35 mouse cellular contexts compared by ENCODE assay signal in genomic region chr7:72406131-72406530, GRCm38 (mm10).
"Had no signal": no experiment of that assay in that cellular context is flagged by ENCODE, and none has a peak within 500 bp of the region (broad histone marks: within the 10 kb centered on the region; RNA-seq: fewer than 3 reads in every experiment).

No protein-coding gene starts in this region.

- DNase-seq: heart, postnatal 10 days; heart, postnatal 14 days; heart, postnatal 36 days; heart, postnatal 4 days; kidney, adult 11 months; kidney, adult 18-20 months; kidney, adult 2 months; kidney, adult 8-10 months; kidney, adult 9 months; kidney, postnatal 10 days; kidney, postnatal 14 days; kidney, postnatal 25 days; kidney, postnatal 36 days; kidney, postnatal 4 days; layer of hippocampus, adult 9-11 months; layer of hippocampus, postnatal 36 days had no signal

- H3K27me3 ChIP-seq: heart, embryonic 12.5 days; hindbrain, embryonic 12.5 days; hindbrain, embryonic 13.5 days; hindbrain, embryonic 15.5 days; intestine, embryonic 15.5 days; kidney, embryonic 15.5 days had no signal

- H3K9ac ChIP-seq: heart, embryonic 12.5 days; heart, embryonic 13.5 days; heart, embryonic 15.5 days; hindbrain, embryonic 12.5 days; hindbrain, embryonic 13.5 days; hindbrain, embryonic 14.5 days; hindbrain, embryonic 15.5 days; intestine, embryonic 15.5 days; kidney, embryonic 15.5 days had no signal

- H3K9me3 ChIP-seq: heart, embryonic 12.5 days; heart, embryonic 13.5 days; heart, embryonic 15.5 days; hindbrain, embryonic 10.5 days; hindbrain, embryonic 12.5 days; hindbrain, embryonic 13.5 days; hindbrain, embryonic 15.5 days; intestine, embryonic 15.5 days; kidney, embryonic 15.5 days had no signal

- H3K4me2 ChIP-seq: heart, embryonic 11.5 days; heart, embryonic 12.5 days; heart, embryonic 13.5 days; heart, embryonic 15.5 days; hindbrain, embryonic 12.5 days; hindbrain, embryonic 13.5 days; hindbrain, embryonic 14.5 days; hindbrain, embryonic 15.5 days; intestine, embryonic 15.5 days; kidney, embryonic 15.5 days had no signal

- ATAC-seq: hindbrain, embryonic 16.5 days; hindbrain, postnatal 0 days; inflammation-experienced regulatory T-cells, adult 6 months; intestine, embryonic 15.5 days; intestine, embryonic 16.5 days; intestine, postnatal 0 days had no signal

- H3K4me1 ChIP-seq: heart, embryonic 13.5 days; heart, embryonic 15.5 days; hindbrain, embryonic 10.5 days; hindbrain, embryonic 12.5 days; hindbrain, embryonic 13.5 days; hindbrain, embryonic 15.5 days; intestine, embryonic 15.5 days; kidney, embryonic 15.5 days had no signal

- H3K36me3 ChIP-seq: heart, embryonic 12.5 days; heart, embryonic 13.5 days; heart, embryonic 15.5 days; hindbrain, embryonic 10.5 days; hindbrain, embryonic 12.5 days; hindbrain, embryonic 13.5 days; hindbrain, embryonic 15.5 days; intestine, embryonic 15.5 days; kidney, embryonic 15.5 days had no signal

- H3K27ac ChIP-seq: heart, embryonic 13.5 days; heart, embryonic 15.5 days; hindbrain, embryonic 10.5 days; hindbrain, embryonic 12.5 days; hindbrain, embryonic 13.5 days; hindbrain, embryonic 14.5 days; hindbrain, embryonic 15.5 days; hindbrain, postnatal 0 days; intestine, embryonic 15.5 days; kidney, embryonic 15.5 days; kidney, postnatal 0 days; layer of hippocampus, adult 2 months; left cerebral cortex, adult 2 months had no signal

- H3K4me3 ChIP-seq: heart, embryonic 12.5 days; heart, embryonic 13.5 days; heart, embryonic 15.5 days; hindbrain, embryonic 10.5 days; hindbrain, embryonic 12.5 days; hindbrain, embryonic 13.5 days; hindbrain, embryonic 15.5 days; intestine, embryonic 15.5 days; kidney, embryonic 15.5 days; layer of hippocampus, adult 2 months; left cerebral cortex, adult 2 months had no signal
